Mouse (Mus musculus): ENCODE data around the gene Dtnbp1.

DNA sequence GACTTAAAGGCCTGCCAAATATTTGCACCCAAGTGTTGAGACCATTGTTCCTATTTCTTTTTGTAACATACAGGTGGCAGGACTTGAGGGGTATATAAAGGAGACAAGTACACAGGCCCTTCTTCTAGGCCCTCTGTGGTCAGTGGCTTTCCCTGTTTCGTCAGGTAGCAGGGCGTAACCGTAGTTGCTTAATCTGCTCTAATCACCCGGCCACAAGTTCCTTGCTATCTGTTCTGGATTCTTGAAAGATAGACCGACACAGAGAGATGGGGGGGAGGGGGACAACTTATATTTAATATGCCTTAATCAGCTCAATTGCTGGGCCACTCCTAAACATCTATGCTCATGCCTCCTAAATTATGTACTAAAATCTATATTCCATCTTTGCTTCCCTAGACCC is 86.6 kb downstream of the Dtnbp1 start:
- TF ChIP-seq CTCF (IDR thresholded peaks at IDR 0.05; ENCODE audit: borderline replicate concordance, insufficient read depth, low read depth, low read length) (no peak), POLR2A (IDR thresholded peaks at IDR 0.05; ENCODE audit: borderline replicate concordance, insufficient read depth, low read length) (no peak)

All from cerebellum, adult 2 months (tissue).